Mouse (Mus musculus): ENCODE data around the gene Pdzrn3. TPM values are rescaled to one million over a fixed set of nuclear protein-coding genes. Genes with fewer than 3 reads are reported as not detected.
A peak's percentile ranks its signal among the peaks of the same experiment; 100 is the strongest.

Pdzrn3 gene
- total and polyA plus RNA-seq, 3 experiments, result 0.08 TPM; not detected in 2

DNA sequence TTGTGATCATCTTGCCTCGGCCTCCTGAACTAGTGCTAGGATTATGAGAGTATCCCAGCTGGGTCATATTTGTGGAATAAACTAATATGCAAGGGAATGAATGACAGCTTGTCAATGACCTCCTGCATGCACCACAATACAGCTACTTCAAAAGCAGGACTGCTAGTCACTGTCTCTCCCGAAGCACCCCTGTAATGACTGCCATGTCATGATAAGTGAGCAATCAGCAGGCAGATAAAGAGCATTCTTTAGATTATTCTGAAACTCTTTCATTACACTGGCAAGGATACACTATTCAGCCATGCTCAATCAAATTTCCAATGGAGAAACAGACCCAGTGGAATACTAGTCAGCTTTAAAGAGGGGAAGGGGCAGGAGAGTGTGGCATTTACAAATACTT is 85.8 kb downstream of the Pdzrn3 start:
- H3K9me3 ChIP-seq (replicated peaks; ENCODE audit: insufficient read depth, low read length), result no peaks in the 10 kb centered on the region
- H3K27me3 ChIP-seq (ENCODE audit: control insufficient read depth in 1 of 2, insufficient read depth in 2 of 2, low read length in 2 of 2), result no peaks in the 10 kb centered on the region
- DNase-seq (ENCODE audit: low read depth, low spot score), result no peak
- TF ChIP-seq EP300 (IDR thresholded peaks at IDR 0.05; ENCODE audit: low read depth in 1 of 2, low read length in 2 of 2) (peak; percentile 54 to 62), GABPA (IDR thresholded peaks at IDR 0.05; ENCODE audit: low read depth, low read length) (no peak), TCF12 (IDR thresholded peaks at IDR 0.05; ENCODE audit: low read depth, low read length) (peak; percentile 61; the same call in 1 of the 2 replicates), ETS1 (IDR thresholded peaks at IDR 0.05; ENCODE audit: low read depth, low read length) (peak; percentile 40), MYC (IDR thresholded peaks at IDR 0.05; ENCODE audit: low read depth, low read length) (no peak), UBTF (IDR thresholded peaks at IDR 0.05; ENCODE audit: borderline replicate concordance, insufficient read depth, low read depth, low read length) (no peak), GATA1 (IDR thresholded peaks at IDR 0.05; ENCODE audit: low read depth, low read length) (peak; percentile 77), MAFK (IDR thresholded peaks at IDR 0.05; ENCODE audit: borderline replicate concordance, low read depth, low read length) (no peak)
- H3K4me1 ChIP-seq (ENCODE audit: control insufficient read depth in 1 of 2, insufficient read depth in 2 of 2, low read length in 2 of 2), result peaks cover 33 to 69% of the 10 kb centered on the region in 2 experiments
- no peak overlapping the region for H3K9ac ChIP-seq (ENCODE audit: control insufficient read depth, low read depth, low read length, poor library complexity, severe bottlenecking)
- H3K4me3 ChIP-seq (ENCODE audit: control insufficient read depth in 1 of 2, insufficient read depth in 1 of 2, low read depth in 2 of 2, low read length in 2 of 2), result no peak overlapping the region
- H3K27ac ChIP-seq (ENCODE audit: control insufficient read depth, low read depth, low read length), result no peak overlapping the region
- peaks cover 0 to 69% of the 10 kb centered on the region in 2 experiments; a peak in 2 of 4 replicates for H3K36me3 ChIP-seq (ENCODE audit: control insufficient read depth in 1 of 2, insufficient read depth in 2 of 2, low read length in 2 of 2)
- no peaks in the 10 kb centered on the region; the same call in 1 of the 2 replicates for H3K79me2 ChIP-seq (ENCODE audit: control insufficient read depth, insufficient read depth, low read length, poor library complexity)

DNA sequence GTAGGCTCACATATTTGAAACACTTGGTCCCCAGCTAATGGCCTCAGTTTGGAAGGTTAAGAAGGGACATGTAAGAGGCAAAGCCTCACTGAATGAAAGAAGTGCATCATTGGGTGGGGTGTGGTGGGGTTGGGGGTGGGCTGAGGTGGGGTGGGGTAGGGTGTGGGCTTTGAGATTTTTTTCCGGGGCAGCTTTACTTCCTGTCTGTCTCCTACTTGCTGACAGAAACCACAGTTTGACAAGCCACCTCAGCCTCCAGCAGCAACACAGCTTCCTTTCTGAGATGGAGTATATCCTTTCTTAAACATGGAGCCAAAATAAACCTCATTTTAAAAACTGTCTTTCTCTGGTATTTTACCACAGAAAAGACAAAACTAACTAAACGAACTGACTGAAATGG is 87.5 kb downstream of the Pdzrn3 start:
- Histone ChIP-seq H3K79me2 (ENCODE audit: control insufficient read depth, insufficient read depth, low read length, poor library complexity) (no peaks in the 10 kb centered on the region), H3K36me3 (ENCODE audit: control insufficient read depth in 1 of 2, insufficient read depth in 2 of 2, low read length in 2 of 2) (peaks cover 0 to 69% of the 10 kb centered on the region in 2 experiments; a peak in 2 of 4 replicates), H3K27ac (ENCODE audit: control insufficient read depth, low read depth, low read length) (peak overlapping the region; percentile 68), H3K27me3 (ENCODE audit: control insufficient read depth in 1 of 2, insufficient read depth in 2 of 2, low read length in 2 of 2) (no peaks in the 10 kb centered on the region), H3K4me3 (ENCODE audit: control insufficient read depth in 1 of 2, insufficient read depth in 1 of 2, low read depth in 2 of 2, low read length in 2 of 2) (no peak overlapping the region), H3K9ac (ENCODE audit: control insufficient read depth, low read depth, low read length, poor library complexity, severe bottlenecking) (peak overlapping the region; percentile 34; the same call in 1 of the 2 replicates), H3K4me1 (ENCODE audit: control insufficient read depth in 1 of 2, insufficient read depth in 2 of 2, low read length in 2 of 2) (peaks cover 31 to 68% of the 10 kb centered on the region in 2 experiments), H3K9me3 (replicated peaks; ENCODE audit: insufficient read depth, low read length) (no peaks in the 10 kb centered on the region)
- DNase-seq (ENCODE audit: low read depth, low spot score), result peak; percentile 68
- peak; percentile 30; the same call in 1 of the 2 replicates for TF ChIP-seq RCOR1 (IDR thresholded peaks at IDR 0.05; ENCODE audit: low read depth, low read length)
- TF ChIP-seq ETS1 (IDR thresholded peaks at IDR 0.05; ENCODE audit: low read depth, low read length), result peak; percentile 36; the same call in 1 of the 2 replicates
- TF ChIP-seq ELF1 (IDR thresholded peaks at IDR 0.05; ENCODE audit: low read depth, low read length), result no peak
- TF ChIP-seq EP300 (IDR thresholded peaks at IDR 0.05; ENCODE audit: low read depth in 1 of 2, low read length in 2 of 2), result peak in 1 of 2 experiments; percentile 36; a peak in 2 of 4 replicates
- TF ChIP-seq NELFE (IDR thresholded peaks at IDR 0.05; ENCODE audit: low read depth, low read length), result 0 out of 2 replicates have a peak, but pooled peaks have one; percentile 24
- peak; percentile 46; the same call in 1 of the 2 replicates for TF ChIP-seq SIN3A (IDR thresholded peaks at IDR 0.05; ENCODE audit: low read length)

GRCm38 (mm10) chr6:101289428-101289827 is 88.3 kb downstream of the Pdzrn3 start:
- H3K9me3 ChIP-seq (replicated peaks; ENCODE audit: insufficient read depth, low read length), result no peaks in the 10 kb centered on the region
- no peak for TF ChIP-seq POLR2AphosphoS5 (IDR thresholded peaks at IDR 0.05; ENCODE audit: borderline replicate concordance, low read depth, low read length)
- TF ChIP-seq ZNF384 (IDR thresholded peaks at IDR 0.05; ENCODE audit: low read depth, low read length), result no peak
- no peak for TF ChIP-seq SMC3 (IDR thresholded peaks at IDR 0.05; ENCODE audit: low read depth, low read length)

More at GRCm38 (mm10) chr6:101289428-101289827, 88.3 kb downstream of the Pdzrn3 start:
- no peak for DNase-seq (ENCODE audit: low read depth, low spot score)
- H3K27ac ChIP-seq (ENCODE audit: control insufficient read depth, low read depth, low read length), result peak overlapping the region; percentile 68; the same call in 1 of the 2 replicates
- no peaks in the 10 kb centered on the region for H3K27me3 ChIP-seq (ENCODE audit: control insufficient read depth in 1 of 2, insufficient read depth in 2 of 2, low read length in 2 of 2)
- peaks cover 0 to 69% of the 10 kb centered on the region in 2 experiments; a peak in 2 of 4 replicates for H3K36me3 ChIP-seq (ENCODE audit: control insufficient read depth in 1 of 2, insufficient read depth in 2 of 2, low read length in 2 of 2)
- no peak overlapping the region for H3K4me3 ChIP-seq (ENCODE audit: control insufficient read depth in 1 of 2, insufficient read depth in 1 of 2, low read depth in 2 of 2, low read length in 2 of 2)
- no peak overlapping the region; the same call in 1 of the 2 replicates for H3K9ac ChIP-seq (ENCODE audit: control insufficient read depth, low read depth, low read length, poor library complexity, severe bottlenecking)
- no peaks in the 10 kb centered on the region for H3K79me2 ChIP-seq (ENCODE audit: control insufficient read depth, insufficient read depth, low read length, poor library complexity)
- H3K4me1 ChIP-seq (ENCODE audit: control insufficient read depth in 1 of 2, insufficient read depth in 2 of 2, low read length in 2 of 2), result peaks cover 31 to 66% of the 10 kb centered on the region in 2 experiments
